Mouse (Mus musculus) C2C12 (cell line): ENCODE data around the gene Cobl.

Experiments
- CTCF ChIP-seq: IDR thresholded peaks from one replicate; pipeline ENCODE4 v1.5.1; 2011; ENCODE audit not compliant: control insufficient read depth, insufficient read depth, insufficient read length
- MYOD1 ChIP-seq: IDR thresholded peaks from one replicate; pipeline ENCODE4 v1.6.1; 2011; ENCODE audit warnings: low read depth; ENCODE audit not compliant: control insufficient read depth, insufficient read length

- TF ChIP-seq MYOD1: no peak
- no peak for TF ChIP-seq CTCF
These were observed 173.2 kb downstream of the Cobl start for GRCm38 (mm10) chr11:12291654-12291935.
